Mouse (Mus musculus): Measurements from ENCODE around the gene Nfat5. TPM values are rescaled to one million over a fixed set of nuclear protein-coding genes. Genes with fewer than 3 reads are reported as not detected.

Nfat5 gene
- polyA plus RNA-seq (2012; rRNA removed) (4.6 and 5.1 TPM in 2 replicates), polyA plus RNA-seq (2014; fragmentation: Nextera tagmentation; extraction: Ambion mirVana) (0.66 and 0.76 TPM in 2 replicates)

DNA sequence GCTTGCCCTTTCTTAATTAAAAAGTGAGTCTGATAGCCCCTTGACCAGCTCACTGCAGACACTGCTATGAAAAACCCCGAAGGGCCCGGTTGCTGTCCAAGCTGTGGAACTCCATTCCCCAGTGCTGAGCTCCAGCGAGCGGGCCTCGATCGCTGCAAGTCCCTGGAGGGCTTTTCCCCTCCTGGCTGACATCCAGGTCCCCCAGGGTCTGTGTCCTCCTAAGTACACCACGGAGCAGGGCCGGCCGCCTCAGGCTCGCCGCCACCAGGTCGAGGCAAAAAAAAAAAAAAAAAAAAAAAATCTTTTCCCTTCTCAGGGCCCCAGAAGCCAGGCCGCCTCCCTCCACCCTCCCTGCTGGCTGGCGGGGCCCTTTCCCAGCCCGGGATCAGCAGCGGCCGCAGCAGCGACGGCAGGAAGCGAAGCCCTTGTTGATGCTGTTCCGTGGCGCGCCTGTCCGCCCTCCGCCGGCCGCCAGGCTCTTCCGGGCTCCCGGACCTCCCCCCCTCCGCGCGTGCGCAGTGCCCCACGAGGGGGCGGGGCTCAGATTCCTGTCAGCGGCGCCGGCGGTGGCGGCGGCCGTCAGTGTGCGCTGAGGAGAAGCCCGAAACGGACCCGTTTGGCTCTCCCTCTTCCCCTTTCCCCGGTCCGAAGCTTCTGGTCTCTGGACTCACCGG, at the start of gene Nfat5:
Gene Nfat5 (plus strand): TSS at position 543 of the 674 bp plus-strand sequence.
- H3K27ac ChIP-seq: peak within 1 kb of the TSS; percentile 71
- no peaks in the 10 kb centered on the region for H3K36me3 ChIP-seq (replicated peaks; ENCODE audit: control insufficient read depth, insufficient read depth, low read depth)
- ATAC-seq (ENCODE audit: insufficient read depth) (peak; percentile 94), DNase-seq (ENCODE audit: low read depth in 3 of 3, low spot score in 3 of 3) (peak; percentile 82 to 85 (median 85))
- peak within 1 kb of the TSS; percentile 92 for H3K9ac ChIP-seq (replicated peaks)
- peak within 1 kb of the TSS; percentile 85 for H3K4me2 ChIP-seq (ENCODE audit: low read depth)
- H3K4me3 ChIP-seq (ENCODE audit: insufficient read depth in 1 of 2, low read depth in 2 of 2, low read length in 2 of 2): peak within 1 kb of the TSS; percentile 80 to 95
- no peaks in the 10 kb centered on the region for H3K27me3 ChIP-seq (ENCODE audit: control insufficient read depth, insufficient read depth, low read length)
- WGBS (ENCODE audit: insufficient replicate concordance): under 1% methylated on average over 49 of the region's 49 CpGs
- peaks cover 0 to 8% of the 10 kb centered on the region in 2 experiments; a peak in 3 of 4 replicates for H3K4me1 ChIP-seq (replicated peaks; ENCODE audit: control insufficient read depth in 2 of 2, insufficient read depth in 2 of 2, low read length in 1 of 2)
- H3K9me3 ChIP-seq (ENCODE audit: control insufficient read depth, low read length): no peaks in the 10 kb centered on the region
- no peak; the same call in 1 of the 2 replicates for TF ChIP-seq CTCF (IDR thresholded peaks at IDR 0.05; ENCODE audit: low read depth)
- TF ChIP-seq EP300 (IDR thresholded peaks at IDR 0.05; ENCODE audit: low read depth): peak; percentile 37; the same call in 1 of the 2 replicates

DNA sequence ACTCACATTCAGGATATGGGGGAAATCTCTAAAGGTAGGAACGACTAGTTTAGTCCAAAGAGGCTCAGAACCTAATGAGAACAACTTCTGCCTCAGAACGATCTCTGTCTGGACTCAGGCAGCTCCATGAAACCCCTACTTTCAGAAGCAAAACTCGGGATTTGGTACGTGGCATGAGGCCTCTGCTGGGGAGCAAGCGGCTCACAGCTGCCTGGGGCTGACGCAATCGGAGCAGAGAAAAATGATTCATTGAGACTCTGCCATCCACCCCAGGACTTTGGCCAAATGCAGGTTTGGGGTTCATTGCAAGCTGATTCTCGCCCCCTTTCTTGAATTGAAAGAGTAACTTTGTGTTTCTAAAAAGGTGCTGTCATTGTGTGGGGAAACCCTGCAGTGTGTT, 49.1 kb upstream of the Nfat5 start:
- Histone ChIP-seq H3K4me2 (ENCODE audit: low read depth) (no peak overlapping the region), H3K27ac (no peak overlapping the region), H3K4me1 (replicated peaks; ENCODE audit: control insufficient read depth in 2 of 2, insufficient read depth in 2 of 2, low read length in 1 of 2) (no peaks in the 10 kb centered on the region), H3K9me3 (ENCODE audit: control insufficient read depth, low read length) (no peaks in the 10 kb centered on the region), H3K9ac (replicated peaks) (no peak overlapping the region), H3K4me3 (ENCODE audit: insufficient read depth in 1 of 2, low read depth in 2 of 2, low read length in 2 of 2) (no peak overlapping the region), H3K36me3 (replicated peaks; ENCODE audit: control insufficient read depth, insufficient read depth, low read depth) (no peaks in the 10 kb centered on the region), H3K27me3 (ENCODE audit: control insufficient read depth, insufficient read depth, low read length) (no peaks in the 10 kb centered on the region)
- ATAC-seq (ENCODE audit: insufficient read depth): no peak
- TF ChIP-seq EP300 (IDR thresholded peaks at IDR 0.05; ENCODE audit: low read depth): no peak
- no peak for TF ChIP-seq CTCF (IDR thresholded peaks at IDR 0.05; ENCODE audit: low read depth)
- 63% methylated on average over 8 of the region's 8 CpGs for WGBS (ENCODE audit: insufficient replicate concordance)
- no peak for DNase-seq (ENCODE audit: low read depth in 3 of 3, low spot score in 3 of 3)

DNA sequence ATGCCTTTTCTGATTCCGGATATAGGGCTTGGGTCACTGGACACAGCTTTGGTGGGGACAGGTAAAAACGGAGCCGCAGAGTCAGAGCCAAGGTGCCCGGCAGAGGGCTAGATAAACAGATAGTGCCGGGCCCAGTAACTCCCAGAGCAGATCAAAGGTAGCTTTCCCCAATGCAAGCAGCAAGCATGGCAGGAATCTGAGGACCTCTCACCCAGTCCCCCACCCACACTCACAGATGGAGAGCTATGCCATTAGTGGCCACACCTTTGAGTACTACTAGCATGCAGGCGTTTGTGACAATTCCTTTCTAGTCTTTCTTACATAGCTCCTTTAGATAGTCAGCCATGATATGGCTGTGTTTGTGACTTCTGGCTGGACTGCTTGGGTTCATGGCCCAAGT, 44.8 kb upstream of the Nfat5 start:
- Histone ChIP-seq H3K27ac (no peak overlapping the region), H3K27me3 (ENCODE audit: control insufficient read depth, insufficient read depth, low read length) (no peaks in the 10 kb centered on the region), H3K4me2 (ENCODE audit: low read depth) (no peak overlapping the region), H3K4me1 (replicated peaks; ENCODE audit: control insufficient read depth in 2 of 2, insufficient read depth in 2 of 2, low read length in 1 of 2) (no peaks in the 10 kb centered on the region), H3K9ac (replicated peaks) (no peak overlapping the region), H3K9me3 (ENCODE audit: control insufficient read depth, low read length) (no peaks in the 10 kb centered on the region), H3K4me3 (ENCODE audit: insufficient read depth in 1 of 2, low read depth in 2 of 2, low read length in 2 of 2) (no peak overlapping the region), H3K36me3 (replicated peaks; ENCODE audit: control insufficient read depth, insufficient read depth, low read depth) (no peaks in the 10 kb centered on the region)
- WGBS (ENCODE audit: insufficient replicate concordance): 60% methylated on average over 6 of the region's 6 CpGs
- no peak for DNase-seq (ENCODE audit: low read depth in 3 of 3, low spot score in 3 of 3)
- ATAC-seq (ENCODE audit: insufficient read depth): no peak
- TF ChIP-seq EP300 (IDR thresholded peaks at IDR 0.05; ENCODE audit: low read depth) (no peak), CTCF (IDR thresholded peaks at IDR 0.05; ENCODE audit: low read depth) (no peak)

DNA sequence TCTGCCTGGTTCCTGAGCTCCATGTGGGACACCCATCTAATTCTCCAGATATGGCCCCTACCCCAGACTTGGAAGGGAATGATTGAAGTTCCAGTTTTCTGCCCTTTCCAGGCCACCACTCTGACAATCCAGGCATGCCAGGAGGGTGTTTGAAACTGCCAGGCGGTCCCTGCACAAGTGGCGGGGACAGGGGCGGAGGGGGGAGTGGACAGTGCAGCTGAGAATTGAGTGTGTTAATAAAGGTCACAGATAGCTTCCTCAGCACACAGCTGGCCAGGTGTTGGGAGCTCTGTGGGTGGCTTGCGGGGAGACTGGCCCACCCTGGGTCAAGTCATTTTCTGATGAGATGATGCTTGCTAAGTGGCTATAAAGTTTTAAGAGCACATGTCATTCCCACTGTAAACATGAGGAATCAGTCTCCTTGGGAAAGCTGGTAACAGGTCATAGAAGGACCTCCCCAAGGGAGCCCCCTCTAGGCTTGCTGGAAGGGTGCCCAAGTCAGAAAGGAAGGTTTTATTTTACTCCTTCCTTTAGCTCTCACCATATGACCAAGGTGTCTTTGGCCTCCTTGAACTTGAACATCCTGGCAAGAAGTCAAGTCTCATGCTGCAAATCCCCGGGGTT, 41.7 kb upstream of the Nfat5 start:
- DNase-seq (ENCODE audit: low read depth in 3 of 3, low spot score in 3 of 3) (no peak), ATAC-seq (ENCODE audit: insufficient read depth) (no peak)
- Histone ChIP-seq H3K36me3 (replicated peaks; ENCODE audit: control insufficient read depth, insufficient read depth, low read depth) (no peaks in the 10 kb centered on the region), H3K27ac (no peak overlapping the region), H3K4me3 (ENCODE audit: insufficient read depth in 1 of 2, low read depth in 2 of 2, low read length in 2 of 2) (no peak overlapping the region), H3K27me3 (ENCODE audit: control insufficient read depth, insufficient read depth, low read length) (no peaks in the 10 kb centered on the region), H3K9ac (replicated peaks) (no peak overlapping the region), H3K4me1 (replicated peaks; ENCODE audit: control insufficient read depth in 2 of 2, insufficient read depth in 2 of 2, low read length in 1 of 2) (no peaks in the 10 kb centered on the region), H3K9me3 (ENCODE audit: control insufficient read depth, low read length) (no peaks in the 10 kb centered on the region), H3K4me2 (ENCODE audit: low read depth) (no peak overlapping the region)
- TF ChIP-seq EP300 (IDR thresholded peaks at IDR 0.05; ENCODE audit: low read depth) (no peak), CTCF (IDR thresholded peaks at IDR 0.05; ENCODE audit: low read depth) (no peak)
- WGBS (ENCODE audit: insufficient replicate concordance): 71% methylated on average over 5 of the region's 5 CpGs

DNA sequence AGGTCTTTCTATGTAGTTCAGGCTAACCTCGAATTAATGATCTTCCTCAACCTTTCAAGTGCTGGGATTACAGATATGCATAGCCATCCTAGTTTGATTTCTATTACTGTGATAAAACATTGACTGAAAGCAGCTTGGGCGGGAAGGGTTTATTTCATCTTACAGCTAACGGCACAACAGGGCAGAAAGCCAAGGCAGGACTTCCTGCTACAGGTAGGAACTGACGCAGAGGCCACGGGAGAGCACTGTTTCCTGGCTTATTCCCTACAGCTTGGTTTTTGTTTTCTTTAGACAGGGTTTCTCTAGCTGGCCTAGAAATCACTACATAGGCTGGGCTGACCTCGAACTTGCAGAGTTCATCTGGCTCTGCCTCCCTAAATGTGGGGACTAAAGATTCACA, 40.1 kb upstream of the Nfat5 start:
- H3K27me3 ChIP-seq (ENCODE audit: control insufficient read depth, insufficient read depth, low read length): no peaks in the 10 kb centered on the region
- H3K4me1 ChIP-seq (replicated peaks; ENCODE audit: control insufficient read depth in 2 of 2, insufficient read depth in 2 of 2, low read length in 1 of 2): no peaks in the 10 kb centered on the region
- ATAC-seq (ENCODE audit: insufficient read depth) (no peak), DNase-seq (ENCODE audit: low read depth in 3 of 3, low spot score in 3 of 3) (no peak)
- H3K36me3 ChIP-seq (replicated peaks; ENCODE audit: control insufficient read depth, insufficient read depth, low read depth): no peaks in the 10 kb centered on the region
- no peak for TF ChIP-seq CTCF (IDR thresholded peaks at IDR 0.05; ENCODE audit: low read depth)
- no peak for TF ChIP-seq EP300 (IDR thresholded peaks at IDR 0.05; ENCODE audit: low read depth)
- H3K4me2 ChIP-seq (ENCODE audit: low read depth): no peak overlapping the region
- H3K4me3 ChIP-seq (ENCODE audit: insufficient read depth in 1 of 2, low read depth in 2 of 2, low read length in 2 of 2): no peak overlapping the region
- WGBS (ENCODE audit: insufficient replicate concordance): 46% methylated on average over 6 of the region's 6 CpGs
- no peak overlapping the region for H3K9ac ChIP-seq (replicated peaks)
- H3K27ac ChIP-seq: no peak overlapping the region
- H3K9me3 ChIP-seq (ENCODE audit: control insufficient read depth, low read length): no peaks in the 10 kb centered on the region
